Mouse (Mus musculus): Measurements from ENCODE around the gene Pxmp4.
A peak's percentile ranks its signal among the peaks of the same experiment; 100 is the strongest.

Gene Pxmp4

GRCm38 (mm10) chr2:154572996-154573395, 30.5 kb downstream of the Pxmp4 start:
- DNase-seq (ENCODE audit: low read depth, low spot score), result no peak

DNA sequence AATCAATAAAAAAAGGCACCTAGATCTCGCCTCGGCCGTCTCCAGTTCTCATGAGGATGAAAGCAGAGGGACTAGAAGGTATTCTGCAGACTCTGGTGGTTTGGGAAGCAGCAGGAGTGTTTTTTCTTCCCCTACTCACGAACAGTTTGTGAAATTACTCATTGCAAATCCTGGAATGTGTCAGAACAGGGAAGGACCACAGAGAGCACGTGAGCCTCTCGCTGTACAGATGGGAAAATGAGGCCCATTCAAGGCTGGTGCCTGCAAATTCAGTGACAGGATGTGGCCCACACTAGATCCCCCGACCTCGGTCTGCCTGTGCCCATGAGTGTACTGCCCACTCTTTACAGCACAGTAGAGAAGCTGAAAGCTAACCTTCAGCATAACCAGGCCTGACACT, 31.5 kb downstream of the Pxmp4 start:
- no peak for DNase-seq (ENCODE audit: low read depth, low spot score)

DNA sequence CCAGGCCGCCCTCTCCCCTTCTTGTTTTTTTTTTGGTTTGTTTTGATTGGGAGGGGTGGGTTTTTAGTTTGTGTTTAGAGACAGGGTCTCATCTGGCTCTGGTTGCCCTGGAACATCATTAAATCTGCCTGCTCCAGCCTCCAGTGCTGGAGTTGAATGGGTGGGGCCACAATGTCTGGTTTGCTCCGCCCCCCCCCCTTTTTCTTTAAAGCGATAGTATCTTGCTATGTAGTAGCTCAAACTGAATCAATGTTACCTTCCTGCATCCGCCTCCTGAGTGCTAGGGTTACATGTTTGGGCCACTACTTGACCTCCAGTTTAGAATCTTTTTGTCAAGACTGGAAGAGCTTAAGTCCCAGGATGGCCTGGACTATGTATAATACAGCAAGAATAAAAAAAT, 32.2 kb downstream of the Pxmp4 start:
- DNase-seq (ENCODE audit: low read depth, low spot score), result no peak

GRCm38 (mm10) chr2:154570666-154571065, 32.8 kb downstream of the Pxmp4 start:
- DNase-seq (ENCODE audit: low read depth, low spot score), result no peak

DNA sequence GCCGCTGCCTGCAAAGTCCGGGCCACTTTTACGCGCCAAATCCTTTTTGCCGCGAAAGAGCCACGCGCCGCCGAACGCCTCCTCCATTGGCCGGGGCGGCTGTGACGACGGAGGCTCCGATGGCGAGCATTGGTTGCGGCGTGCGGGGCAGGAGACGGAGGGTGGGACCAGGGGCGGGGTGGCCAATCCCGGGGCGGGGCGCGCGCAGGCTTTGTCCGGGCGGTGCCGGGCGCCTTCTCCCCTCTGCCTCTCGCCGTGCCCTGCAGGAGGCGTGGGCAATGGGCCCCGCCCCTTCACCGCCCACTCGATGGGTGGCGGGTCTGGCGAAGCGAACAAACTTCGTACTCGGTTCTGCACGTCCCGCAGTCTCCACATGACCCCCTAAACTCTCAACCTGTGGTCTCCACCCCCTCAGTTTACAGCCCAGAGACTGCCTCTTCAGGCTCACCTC, 33.6 kb downstream of the Pxmp4 start, which contains the start of gene E2f1:
E2f1 (minus strand) TSS at position 57 of the 451 bp plus-strand sequence.
- peak; percentile 73 for DNase-seq (ENCODE audit: low read depth, low spot score)

DNA sequence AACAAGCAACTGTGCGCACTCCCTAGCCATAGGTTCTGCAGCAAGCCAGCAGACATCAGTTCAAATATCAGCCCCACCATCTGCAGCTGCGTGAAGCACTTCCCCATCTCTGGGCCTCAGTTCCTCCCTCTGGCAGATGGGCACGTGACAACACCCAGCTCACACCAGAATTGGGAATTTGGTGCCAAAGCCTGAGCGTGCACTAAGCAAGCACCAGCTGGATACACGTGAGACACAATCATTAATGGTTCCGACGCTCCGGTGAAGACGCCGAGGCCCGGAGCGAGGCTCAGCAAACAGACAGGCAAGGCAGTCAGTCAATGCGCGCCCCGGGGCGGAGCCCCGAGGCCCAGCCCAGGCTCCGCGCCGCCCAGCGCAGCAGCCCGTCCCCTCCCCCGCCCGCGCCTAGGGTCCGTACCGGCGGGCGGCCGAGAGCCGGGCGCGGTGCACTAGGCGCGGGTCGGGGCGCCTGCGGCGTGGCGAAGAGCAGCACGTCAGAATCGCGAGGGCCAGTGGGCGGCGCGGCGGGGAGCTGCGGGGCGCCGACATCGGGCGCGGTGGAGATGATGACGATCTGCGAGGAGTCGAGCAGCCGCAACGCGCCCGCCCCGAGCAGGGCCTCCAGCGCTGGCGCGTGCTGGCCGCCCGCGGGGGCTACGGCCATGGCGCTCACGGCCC, 34.3 kb downstream of the Pxmp4 start:
- no peak for DNase-seq (ENCODE audit: low read depth, low spot score)

DNA sequence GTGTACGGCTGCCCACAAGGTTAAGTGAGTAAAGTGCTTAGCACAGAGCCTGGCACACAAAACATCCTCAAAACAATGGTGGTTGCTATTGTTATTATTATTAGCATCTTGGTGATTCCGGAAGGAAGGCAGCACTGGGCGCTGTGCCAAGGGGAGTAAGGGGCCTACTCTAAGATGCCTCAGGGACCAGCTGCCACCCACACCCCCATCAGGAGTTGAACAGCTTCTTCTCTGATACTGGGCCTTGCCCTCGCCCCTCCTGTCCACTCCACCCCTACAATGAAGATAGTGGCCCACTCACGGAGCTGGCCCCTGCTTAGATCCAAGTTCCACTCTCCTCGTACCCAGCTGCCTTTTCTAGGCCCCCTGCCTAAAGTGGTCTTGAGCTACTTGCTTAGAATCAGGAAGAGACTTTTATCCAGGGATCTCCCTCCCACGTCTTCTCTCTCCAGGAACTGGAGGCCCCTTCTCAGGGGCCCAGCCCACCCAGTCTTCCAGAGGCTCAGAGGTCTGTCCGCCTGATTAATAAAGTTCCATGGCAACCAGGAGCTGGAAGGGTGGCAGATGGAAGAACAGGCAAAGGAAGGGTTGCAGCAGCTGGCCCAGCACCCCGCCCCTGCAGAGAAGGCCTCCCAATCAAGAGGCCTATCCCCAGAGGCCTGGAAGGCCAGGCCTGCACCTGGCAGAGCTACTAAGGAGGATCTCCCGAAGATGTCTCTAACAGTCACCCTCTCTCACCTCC, 35.0 kb downstream of the Pxmp4 start:
- no peak for DNase-seq (ENCODE audit: low read depth, low spot score)

GRCm38 (mm10) chr2:154567766-154568165, 35.7 kb downstream of the Pxmp4 start:
- DNase-seq (ENCODE audit: low read depth, low spot score), result no peak

- no peak for DNase-seq (ENCODE audit: low read depth, low spot score)
Observed at GRCm38 (mm10) chr2:154566641-154567040, 36.9 kb downstream of the Pxmp4 start.

GRCm38 (mm10) chr2:154565562-154565961, 37.9 kb downstream of the Pxmp4 start:
- DNase-seq (ENCODE audit: low read depth, low spot score), result no peak

DNA sequence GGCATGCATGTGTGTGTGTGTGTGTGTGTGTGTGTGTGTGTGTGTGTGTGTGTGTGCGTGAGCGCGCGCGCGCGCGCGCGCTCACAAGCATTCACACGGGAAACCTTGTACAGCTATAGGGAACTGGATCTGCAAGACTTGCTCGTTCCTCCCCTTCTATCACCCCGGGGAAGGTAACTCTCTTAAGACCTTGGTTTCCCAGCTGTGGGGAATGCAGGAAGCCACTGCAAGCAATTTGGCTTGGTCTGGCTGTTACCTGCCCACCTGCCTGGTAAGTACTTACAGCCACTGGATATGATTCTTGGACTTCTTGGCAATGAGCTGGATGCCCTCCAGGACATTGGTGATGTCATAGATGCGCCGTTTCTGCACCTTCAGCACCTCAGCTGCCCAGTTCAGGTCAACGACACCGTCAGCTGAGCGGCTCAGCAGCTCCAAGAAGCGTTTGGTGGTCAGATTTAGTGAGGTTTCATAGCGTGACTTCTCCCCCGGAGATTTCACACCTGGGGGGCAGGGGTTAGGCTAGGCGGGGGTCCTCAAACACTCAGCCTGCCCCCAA, 39.8 kb downstream of the Pxmp4 start:
- DNase-seq (ENCODE audit: low read depth, low spot score), result no peak

GRCm38 (mm10) chr2:154558264-154559039, 45.1 kb downstream of the Pxmp4 start, which contains the start of gene Necab3:
Gene Necab3, minus strand, starts transcription at chr2:154558890.
- no peak for DNase-seq (ENCODE audit: low read depth, low spot score)

GRCm38 (mm10) chr2:154557184-154557832, 46.2 kb downstream of the Pxmp4 start:
- DNase-seq (ENCODE audit: low read depth, low spot score), result no peak

GRCm38 (mm10) chr2:154555235-154555634, 48.3 kb downstream of the Pxmp4 start:
- DNase-seq (ENCODE audit: low read depth, low spot score), result no peak

DNA sequence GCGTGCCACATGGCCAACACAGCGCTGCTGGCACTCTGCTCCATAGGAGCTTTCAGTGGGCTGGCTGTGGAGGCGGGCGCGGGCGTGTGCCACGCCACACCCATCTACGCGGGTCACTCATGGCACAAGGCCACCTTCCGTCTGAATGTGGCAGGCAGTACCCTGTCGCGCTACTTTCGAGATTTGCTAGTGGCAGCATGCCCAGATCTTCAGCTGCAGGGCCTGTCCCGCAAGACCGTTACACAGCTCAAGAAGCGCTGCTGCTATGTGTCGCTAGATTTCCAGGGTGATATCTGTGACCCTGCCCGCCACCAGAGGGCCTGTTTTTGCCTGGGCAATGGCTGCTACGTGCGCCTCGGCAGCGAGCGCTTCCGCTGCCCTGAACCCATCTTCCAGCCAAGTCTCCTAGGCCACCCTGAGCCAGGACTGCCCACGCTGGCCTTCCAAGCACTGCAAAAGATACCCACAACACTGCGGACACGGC, 51.0 kb downstream of the Pxmp4 start:
- no peak for DNase-seq (ENCODE audit: low read depth, low spot score)

DNA sequence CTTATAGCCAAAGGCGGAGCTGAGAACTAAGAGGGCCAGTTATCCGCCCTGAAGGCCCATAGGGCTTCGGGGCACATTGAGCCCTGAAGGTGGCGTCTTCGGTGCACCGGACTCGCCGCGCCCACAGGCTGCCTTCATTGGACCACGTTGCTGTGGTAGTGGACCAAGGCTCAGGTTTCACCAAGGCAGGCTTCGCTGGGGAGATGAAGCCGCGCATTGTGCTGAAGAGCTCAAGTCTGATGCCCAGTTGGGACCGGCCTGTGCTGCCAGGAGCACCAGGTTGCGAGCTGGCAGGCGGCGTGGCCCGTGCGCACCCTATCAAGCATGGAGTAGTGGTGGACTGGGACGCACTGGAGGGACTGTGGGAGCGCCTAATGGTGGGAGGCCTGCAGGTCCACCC, 51.6 kb downstream of the Pxmp4 start:
- DNase-seq (ENCODE audit: low read depth, low spot score), result no peak

- no peak for DNase-seq (ENCODE audit: low read depth, low spot score)
Observed at GRCm38 (mm10) chr2:154551476-154551875, 52.0 kb downstream of the Pxmp4 start, which contains the start of gene Actl10. Gene Actl10, plus strand, starts transcription at chr2:154551776.

- DNase-seq (ENCODE audit: low read depth, low spot score), result no peak
Observed at GRCm38 (mm10) chr2:154550937-154551336, 52.6 kb downstream of the Pxmp4 start.

DNA sequence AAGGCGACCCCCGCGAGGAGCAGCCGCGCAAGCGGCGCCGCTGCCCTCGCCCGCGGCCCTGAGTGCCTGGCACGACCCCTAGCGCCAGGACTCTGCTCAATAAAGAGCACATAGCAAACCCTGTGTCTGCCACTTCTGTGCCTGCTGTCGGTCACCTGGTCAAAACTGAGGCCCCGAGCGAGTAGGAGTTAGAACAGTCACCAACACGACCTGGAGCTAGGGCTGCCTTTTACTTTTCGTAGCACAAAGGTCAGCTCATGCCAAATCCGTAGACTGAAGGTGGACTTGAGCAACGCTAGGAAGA, 53.7 kb downstream of the Pxmp4 start:
- no peak for DNase-seq (ENCODE audit: low read depth, low spot score)

DNA sequence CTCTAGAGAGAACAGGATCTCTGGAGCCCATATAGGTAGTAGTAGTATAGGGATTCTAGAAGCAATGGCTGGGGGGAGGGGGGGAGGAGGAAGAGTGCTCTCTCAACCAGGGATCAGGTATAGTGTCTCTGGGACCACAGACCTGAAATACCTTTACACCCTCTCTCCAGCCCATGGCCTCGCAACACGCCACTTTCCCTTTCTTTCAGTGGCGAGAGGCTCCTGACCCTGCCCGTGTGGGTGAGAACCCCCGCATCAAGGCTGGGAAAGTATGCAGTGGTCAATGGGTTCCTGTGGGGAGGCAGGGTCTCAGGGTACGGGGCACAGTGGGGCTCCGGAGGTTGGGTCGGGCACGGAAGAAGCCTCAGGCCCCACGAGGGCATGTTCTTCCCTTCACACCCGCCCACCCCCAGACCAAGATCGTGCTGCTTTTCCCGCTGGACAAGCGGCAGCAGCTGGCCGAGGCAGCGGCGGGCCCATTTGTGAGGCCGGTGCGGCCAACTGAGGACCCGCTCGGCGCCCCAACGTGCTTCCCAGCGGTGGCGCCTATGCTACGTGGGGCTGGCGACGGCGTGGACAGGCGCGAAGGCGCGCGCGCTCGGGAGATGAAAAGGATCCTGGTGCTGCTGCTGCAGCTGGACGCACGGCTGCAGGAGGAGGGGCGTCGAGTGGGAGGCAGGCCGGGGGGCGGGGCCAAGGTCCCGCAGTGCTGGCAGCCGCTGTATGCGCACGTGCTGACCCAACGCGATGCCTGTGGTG, 54.2 kb downstream of the Pxmp4 start:
- no peak for DNase-seq (ENCODE audit: low read depth, low spot score)

DNA sequence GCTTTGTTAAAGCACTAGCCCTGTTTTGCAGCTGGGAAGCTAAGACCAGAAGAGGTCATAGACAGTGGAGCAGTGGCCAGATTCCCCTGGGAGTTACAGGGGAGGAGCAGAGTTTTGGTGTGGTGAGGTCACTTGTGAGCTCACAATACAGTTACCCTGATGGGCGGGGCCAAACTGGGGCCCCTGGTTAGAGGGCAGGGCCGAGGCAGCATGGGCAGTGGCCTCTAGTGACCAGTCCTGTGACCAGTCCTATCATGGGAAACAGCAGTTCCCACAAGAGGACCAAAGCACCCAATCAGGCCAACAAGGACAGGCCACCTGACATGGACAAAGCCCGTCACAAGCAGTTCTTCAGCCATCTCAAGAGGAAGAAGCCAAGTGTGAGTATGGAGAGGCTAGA, 54.8 kb downstream of the Pxmp4 start:
- DNase-seq (ENCODE audit: low read depth, low spot score), result no peak
